Mouse (Mus musculus): Measurements from ENCODE around the gene Tcirg1. TPM values are rescaled to one million over a fixed set of nuclear protein-coding genes. Genes with fewer than 3 reads are reported as not detected.

Tcirg1 gene
- polyA plus RNA-seq (2016; fragmentation: Nextera tagmentation; extraction: Ambion mirVana): 10.3 and 12.4 TPM in 2 replicates

DNA sequence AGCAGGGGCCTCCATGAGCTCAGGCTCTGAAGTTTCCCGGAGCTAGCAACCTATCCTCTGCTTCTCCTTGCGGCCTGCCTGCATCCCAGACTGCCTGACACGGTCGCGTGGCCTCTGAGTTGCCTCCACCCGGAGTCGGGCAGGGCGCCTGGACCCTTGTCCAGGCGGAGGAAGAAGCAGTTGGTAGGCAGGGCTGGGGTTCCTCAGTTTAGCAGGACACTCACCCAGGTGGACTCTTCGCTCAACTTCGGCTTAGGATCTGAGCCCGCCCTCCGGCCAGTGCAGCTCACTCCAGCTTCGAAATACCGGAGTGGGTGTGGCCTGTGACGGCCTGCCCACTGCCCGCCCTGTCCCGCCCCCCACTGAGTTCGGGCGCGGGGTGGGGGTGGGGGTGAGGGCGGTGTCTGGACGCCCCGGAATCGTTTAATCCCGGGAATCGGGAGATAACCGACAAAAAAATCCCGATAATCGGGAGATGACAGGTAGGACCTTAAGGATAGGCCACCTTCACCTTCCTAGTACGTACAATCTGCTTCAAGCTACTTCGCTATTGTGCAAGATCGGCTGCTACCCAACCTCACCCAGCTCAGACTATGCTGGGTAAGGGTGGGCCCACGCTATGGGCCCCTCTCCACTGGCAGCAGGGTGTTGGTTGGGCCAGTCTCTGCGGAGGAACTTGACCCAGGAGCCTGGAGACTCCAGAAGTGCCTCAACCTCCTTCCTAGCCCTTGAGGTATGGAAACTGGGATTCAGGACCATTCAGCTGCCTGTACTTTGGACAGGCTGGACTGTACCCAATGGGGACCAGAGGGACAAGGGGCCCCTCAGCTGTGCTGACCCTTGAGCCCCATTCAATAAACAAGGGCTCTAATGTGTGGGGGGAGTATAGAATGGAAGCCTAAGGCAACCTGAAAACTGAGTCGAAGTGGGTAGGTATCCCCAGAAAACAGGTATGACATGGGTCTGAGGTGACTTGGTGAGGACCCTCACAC, at the start of gene Tcirg1:
TSS of gene Tcirg1 (minus strand) at position 339 of the 992 bp plus-strand sequence.
- peaks cover 43% of the 10 kb centered on the region for H3K4me1 ChIP-seq
- H3K4me3 ChIP-seq (replicated peaks): peak within 1 kb of the TSS; percentile 43
- H3K4me2 ChIP-seq: peak within 1 kb of the TSS; percentile 61
- peaks cover 9% of the 10 kb centered on the region; the same call in 1 of the 2 replicates for H3K27me3 ChIP-seq
- H3K9ac ChIP-seq: peak within 1 kb of the TSS; percentile 58
- no peaks in the 10 kb centered on the region for H3K9me3 ChIP-seq
- peaks cover 34% of the 10 kb centered on the region for H3K36me3 ChIP-seq (replicated peaks)
- ATAC-seq (ENCODE audit: low FRiP score): peak; percentile 72
- 5% methylated on average over 35 of the region's 36 CpGs for WGBS
- H3K27ac ChIP-seq: no peak within 1 kb of the TSS

DNA sequence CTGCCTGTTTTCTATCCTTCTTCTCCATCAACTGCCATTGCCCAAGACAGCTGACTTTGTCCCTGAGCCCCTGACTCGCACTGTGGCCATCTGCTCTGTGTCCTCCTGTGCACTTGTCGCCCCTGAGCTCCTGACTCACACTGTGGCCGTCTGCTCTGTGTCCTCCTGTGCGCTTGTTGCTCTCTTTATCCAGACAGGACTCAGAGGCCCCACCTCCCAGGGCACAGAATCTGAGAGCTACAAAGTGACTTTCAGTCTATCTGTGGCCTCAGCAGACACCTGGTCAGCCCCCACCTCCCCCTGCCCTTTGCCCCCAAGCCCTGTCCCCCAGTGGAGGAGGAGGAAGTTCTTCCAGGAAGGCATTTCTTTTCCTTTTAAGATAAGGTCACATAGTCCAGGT, 48.9 kb upstream of the Tcirg1 start:
- Histone ChIP-seq H3K36me3 (replicated peaks) (no peaks in the 10 kb centered on the region), H3K27me3 (0 out of 2 replicates have a peak, but pooled peaks cover 4% of the 10 kb centered on the region), H3K27ac (no peak overlapping the region), H3K9me3 (no peaks in the 10 kb centered on the region), H3K9ac (no peak overlapping the region), H3K4me2 (no peak overlapping the region), H3K4me1 (no peaks in the 10 kb centered on the region), H3K4me3 (replicated peaks) (no peak overlapping the region)
- 63% methylated on average over 4 of the region's 4 CpGs for WGBS
- no peak for ATAC-seq (ENCODE audit: low FRiP score)

DNA sequence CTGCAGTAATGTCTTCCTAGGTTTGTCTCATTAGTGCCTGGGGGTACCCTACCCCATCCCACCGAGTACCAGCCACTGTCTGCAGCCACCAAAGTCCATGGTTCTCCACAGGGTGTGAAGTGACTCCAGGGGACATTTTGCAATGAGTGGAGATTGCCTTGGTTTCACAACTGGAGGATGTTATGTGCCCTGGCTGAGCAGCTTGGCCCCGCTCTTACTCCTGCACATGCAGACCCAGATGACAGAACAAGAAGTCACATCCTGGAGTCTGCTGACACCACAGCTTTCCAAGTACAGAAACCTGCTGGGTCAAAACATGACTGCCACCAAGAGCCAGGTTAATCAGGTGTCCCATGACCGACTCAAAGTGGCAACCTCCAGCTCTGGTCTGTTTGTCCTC, 48.1 kb upstream of the Tcirg1 start:
- no peaks in the 10 kb centered on the region for H3K36me3 ChIP-seq (replicated peaks)
- WGBS: 89% methylated on average over 3 of the region's 3 CpGs
- H3K9ac ChIP-seq: no peak overlapping the region
- no peak for ATAC-seq (ENCODE audit: low FRiP score)
- no peak overlapping the region for H3K4me2 ChIP-seq
- no peak overlapping the region for H3K27ac ChIP-seq
- H3K4me3 ChIP-seq (replicated peaks): no peak overlapping the region
- H3K4me1 ChIP-seq: no peaks in the 10 kb centered on the region
- 0 out of 2 replicates have a peak, but pooled peaks cover 4% of the 10 kb centered on the region for H3K27me3 ChIP-seq
- no peaks in the 10 kb centered on the region for H3K9me3 ChIP-seq

- H3K36me3 ChIP-seq (replicated peaks): no peaks in the 10 kb centered on the region
- WGBS: 68% methylated on average over 1 of the region's 1 CpGs
- H3K4me1 ChIP-seq: no peaks in the 10 kb centered on the region
- no peak overlapping the region for H3K4me2 ChIP-seq
- ATAC-seq (ENCODE audit: low FRiP score): no peak
- H3K4me3 ChIP-seq (replicated peaks): no peak overlapping the region
- H3K9ac ChIP-seq: no peak overlapping the region
- H3K27ac ChIP-seq: no peak overlapping the region
- 0 out of 2 replicates have a peak, but pooled peaks cover 4% of the 10 kb centered on the region for H3K27me3 ChIP-seq
- H3K9me3 ChIP-seq: no peaks in the 10 kb centered on the region
Measured at GRCm38 (mm10) chr19:3952099-3952498, 45.2 kb upstream of the Tcirg1 start.

DNA sequence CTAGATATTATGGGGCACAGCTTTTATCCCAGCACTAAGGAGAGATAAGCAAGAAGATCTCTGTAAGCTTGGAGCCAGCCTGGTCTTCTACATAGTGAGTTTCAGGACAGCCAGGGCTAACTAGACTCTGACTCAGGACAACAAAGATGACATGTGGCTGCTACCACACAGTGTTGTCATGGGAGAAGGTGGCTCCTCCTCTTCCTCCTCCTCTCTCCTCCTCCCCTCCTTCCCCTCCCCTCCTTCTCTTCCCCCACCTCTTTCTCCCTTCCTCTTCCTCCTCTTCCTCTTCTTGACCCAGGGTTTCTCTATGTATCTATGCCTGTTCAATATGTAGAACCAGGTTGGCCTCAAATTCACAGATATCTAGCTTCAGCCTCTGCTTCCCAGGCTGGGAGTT, 44.5 kb upstream of the Tcirg1 start:
- Histone ChIP-seq H3K9me3 (no peaks in the 10 kb centered on the region), H3K27ac (no peak overlapping the region)
- ATAC-seq (ENCODE audit: low FRiP score): no peak

GRCm38 (mm10) chr19:3950331-3950730, 43.4 kb upstream of the Tcirg1 start:
- ATAC-seq (ENCODE audit: low FRiP score): no peak
- Histone ChIP-seq H3K4me3 (replicated peaks) (no peak overlapping the region), H3K9me3 (no peaks in the 10 kb centered on the region), H3K27ac (no peak overlapping the region), H3K36me3 (replicated peaks) (no peaks in the 10 kb centered on the region), H3K9ac (no peak overlapping the region), H3K4me1 (no peaks in the 10 kb centered on the region), H3K27me3 (0 out of 2 replicates have a peak, but pooled peaks cover 4% of the 10 kb centered on the region), H3K4me2 (no peak overlapping the region)
- WGBS: 79% methylated on average over 3 of the region's 3 CpGs

More for the DNA sequence above, 44.5 kb upstream of the Tcirg1 start:
- no peaks in the 10 kb centered on the region for H3K4me1 ChIP-seq
- no peak overlapping the region for H3K4me2 ChIP-seq
- H3K27me3 ChIP-seq: 0 out of 2 replicates have a peak, but pooled peaks cover 4% of the 10 kb centered on the region
- no peaks in the 10 kb centered on the region for H3K36me3 ChIP-seq (replicated peaks)
- no peak overlapping the region for H3K4me3 ChIP-seq (replicated peaks)
- no peak overlapping the region for H3K9ac ChIP-seq

- Histone ChIP-seq H3K4me1 (no peaks in the 10 kb centered on the region), H3K27me3 (peaks cover 8% of the 10 kb centered on the region; the same call in 1 of the 2 replicates), H3K9ac (no peak overlapping the region), H3K4me3 (replicated peaks) (no peak overlapping the region), H3K27ac (no peak overlapping the region), H3K4me2 (no peak overlapping the region), H3K9me3 (no peaks in the 10 kb centered on the region), H3K36me3 (replicated peaks) (no peaks in the 10 kb centered on the region)
- ATAC-seq (ENCODE audit: low FRiP score): no peak
- WGBS: 68% methylated on average over 14 of the region's 14 CpGs
Measured at GRCm38 (mm10) chr19:3948546-3948945, 41.6 kb upstream of the Tcirg1 start.

DNA sequence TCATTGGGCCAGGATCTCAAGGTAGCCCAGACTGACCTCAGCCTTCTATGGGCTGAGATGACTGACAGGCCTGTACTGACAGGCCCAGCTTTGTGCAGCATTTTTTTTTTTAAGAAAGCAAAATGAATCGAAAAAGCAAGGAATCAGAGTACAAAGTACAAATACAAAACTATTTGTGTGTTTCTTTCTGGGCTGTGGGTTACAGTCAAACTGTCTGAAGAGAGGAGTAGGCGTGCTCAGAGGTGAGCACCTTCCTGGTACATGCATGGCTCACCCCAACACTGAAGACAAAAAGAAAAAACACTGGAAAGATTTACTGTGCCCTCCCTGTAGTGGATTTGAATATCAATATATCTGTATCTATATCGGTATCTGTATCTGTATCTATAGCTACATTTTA, 40.9 kb upstream of the Tcirg1 start:
- Histone ChIP-seq H3K9ac (no peak overlapping the region), H3K4me3 (replicated peaks) (no peak overlapping the region), H3K9me3 (no peaks in the 10 kb centered on the region), H3K4me1 (peaks cover 4% of the 10 kb centered on the region; the same call in 1 of the 2 replicates), H3K36me3 (replicated peaks) (no peaks in the 10 kb centered on the region), H3K4me2 (no peak overlapping the region), H3K27me3 (peaks cover 8% of the 10 kb centered on the region; the same call in 1 of the 2 replicates), H3K27ac (no peak overlapping the region)
- WGBS: 76% methylated on average over 3 of the region's 3 CpGs
- ATAC-seq (ENCODE audit: low FRiP score): no peak

GRCm38 (mm10) chr19:3946715-3947114, 39.8 kb upstream of the Tcirg1 start:
- peak; percentile 76 for ATAC-seq (ENCODE audit: low FRiP score)
- 14% methylated on average over 2 of the region's 2 CpGs for WGBS
- Histone ChIP-seq H3K36me3 (replicated peaks) (no peaks in the 10 kb centered on the region), H3K4me1 (peaks cover 4% of the 10 kb centered on the region; the same call in 1 of the 2 replicates), H3K27me3 (peaks cover 14% of the 10 kb centered on the region), H3K9ac (no peak overlapping the region), H3K27ac (no peak overlapping the region), H3K9me3 (no peaks in the 10 kb centered on the region), H3K4me2 (no peak overlapping the region), H3K4me3 (replicated peaks) (no peak overlapping the region)

DNA sequence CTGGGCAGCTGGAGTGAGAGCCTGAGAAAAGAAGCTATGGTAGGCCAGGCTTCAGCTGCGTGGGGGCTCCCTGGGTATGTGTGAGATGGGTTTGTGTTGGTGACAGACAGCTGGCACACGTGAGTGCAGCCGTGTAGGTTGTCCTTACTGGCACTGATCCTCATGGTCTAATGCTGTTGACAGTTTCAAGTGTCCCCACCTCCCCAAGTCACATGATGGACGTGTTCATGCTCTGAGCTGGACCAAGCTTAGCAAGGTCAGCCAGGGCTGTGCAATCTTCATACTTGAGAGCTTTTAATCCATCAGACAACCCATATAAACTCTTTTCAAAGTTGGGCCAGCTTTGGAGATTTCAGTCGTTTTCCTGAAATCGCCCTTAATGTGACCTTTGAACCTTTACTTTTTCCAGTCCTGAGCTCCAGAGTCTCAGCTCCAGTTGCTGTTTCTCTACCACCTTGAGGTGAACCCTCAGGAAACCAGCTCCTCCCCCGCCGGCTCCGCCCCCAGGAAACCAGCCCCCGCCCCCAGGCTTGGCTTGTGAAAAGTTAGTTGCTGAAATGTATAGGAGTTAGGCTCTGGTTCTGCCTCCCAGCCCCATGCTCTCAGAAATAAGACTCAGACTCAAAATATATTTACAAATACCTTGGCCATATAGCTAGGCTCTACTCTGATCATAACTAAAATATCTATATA, 39.1 kb upstream of the Tcirg1 start:
- H3K9ac ChIP-seq: no peak overlapping the region
- H3K4me1 ChIP-seq: peaks cover 4% of the 10 kb centered on the region; the same call in 1 of the 2 replicates
- H3K4me2 ChIP-seq: no peak overlapping the region
- no peak for ATAC-seq (ENCODE audit: low FRiP score)
- 37% methylated on average over 10 of the region's 10 CpGs for WGBS
- H3K9me3 ChIP-seq: no peaks in the 10 kb centered on the region
- H3K36me3 ChIP-seq (replicated peaks): no peaks in the 10 kb centered on the region
- H3K27me3 ChIP-seq: peaks cover 14% of the 10 kb centered on the region
- no peak overlapping the region for H3K4me3 ChIP-seq (replicated peaks)
- H3K27ac ChIP-seq: no peak overlapping the region

DNA sequence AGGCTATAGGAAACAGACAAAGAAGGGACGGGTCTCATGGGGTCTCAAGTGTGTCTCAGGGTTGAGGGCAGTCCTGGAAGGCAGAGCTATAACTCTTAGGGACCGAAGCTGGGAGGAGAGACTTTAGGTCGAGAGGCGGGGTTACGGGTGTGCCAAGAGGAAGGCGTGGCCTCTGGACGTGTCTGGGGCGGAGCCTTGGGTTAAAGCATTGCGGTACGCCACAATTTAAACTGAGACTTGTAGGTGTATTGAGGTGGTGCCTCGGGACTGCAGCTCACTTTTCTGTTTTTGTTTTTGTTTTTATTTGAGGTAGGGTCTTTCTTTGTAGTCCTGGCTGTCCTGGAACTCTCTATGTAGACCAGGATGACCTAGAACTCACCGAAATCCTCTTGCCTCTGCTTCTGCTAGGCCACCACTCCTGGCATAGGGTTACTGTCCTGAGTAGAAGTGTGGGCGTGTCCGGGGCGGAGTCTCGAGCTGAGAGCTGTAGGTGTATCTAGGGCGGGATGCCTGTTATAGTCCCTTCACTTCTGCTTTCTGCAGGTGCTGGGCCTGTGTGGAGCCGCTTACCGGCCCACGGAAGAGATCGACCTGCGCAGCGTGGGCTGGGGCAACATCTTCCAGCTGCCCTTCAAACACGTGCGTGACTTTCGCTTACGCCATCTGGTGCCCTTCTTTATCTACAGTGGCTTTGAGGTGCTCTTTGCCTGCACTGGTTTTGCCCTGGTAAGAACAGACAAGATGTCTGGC, 36.2 kb upstream of the Tcirg1 start:
- H3K4me3 ChIP-seq (replicated peaks): no peak overlapping the region
- H3K36me3 ChIP-seq (replicated peaks): no peaks in the 10 kb centered on the region
- WGBS: 26% methylated on average over 27 of the region's 27 CpGs
- H3K27me3 ChIP-seq: peaks cover 14% of the 10 kb centered on the region
- no peaks in the 10 kb centered on the region for H3K9me3 ChIP-seq
- ATAC-seq (ENCODE audit: low FRiP score): no peak
- peaks cover 4% of the 10 kb centered on the region; the same call in 1 of the 2 replicates for H3K4me1 ChIP-seq
- peak overlapping the region; percentile 10; the same call in 1 of the 2 replicates for H3K4me2 ChIP-seq
- no peak overlapping the region for H3K27ac ChIP-seq
- H3K9ac ChIP-seq: no peak overlapping the region
